Mouse (Mus musculus): ENCODE data around the gene H3f3b. TPM values are rescaled to one million over a fixed set of nuclear protein-coding genes. Genes with fewer than 3 reads are reported as not detected.
A peak's percentile ranks its signal among the peaks of the same experiment; 100 is the strongest.

Gene H3f3b
- total RNA-seq, 2 experiments from 2014 or later, result 55.9 to 58.7 TPM

- Histone ChIP-seq H3K4me3 (peak within 1 kb of the TSS; percentile 69), H3K27ac (peak within 1 kb of the TSS; percentile 74)
- TF ChIP-seq CTCF (IDR thresholded peaks at IDR 0.05), result no peak
- DNase-seq, result no peak
- intact Hi-C loops (cut with DNase I), result no loop called here
Observed at GRCm38 (mm10) chr11:115974309-115975082, 53.3 kb downstream of the H3f3b start, which contains the start of gene Itgb4. Gene Itgb4, plus strand, starts transcription at chr11:115974709.

Other genes starting within 250 kb of the H3f3b start
- 10 to 100 TPM; 14.5 to 19.2 TPM for gene Caskin2, start 214.3 kb downstream of the H3f3b start, total RNA-seq (2021)
- gene Tsen54, start 213.2 kb downstream of the H3f3b start, total RNA-seq (2021), result 1 to 10 TPM; 6.2 to 6.9 TPM
- gene Llgl2, start 203.9 kb downstream of the H3f3b start, total RNA-seq (2021), result 1 to 10 TPM; 8.3 to 9.8 TPM
- not detected for gene Myo15b, start 169.6 kb downstream of the H3f3b start, total RNA-seq (2021)
- under 1 TPM; 0.23 to 0.89 TPM for gene Smim5, start 128.0 kb downstream of the H3f3b start, total RNA-seq (2021)
- gene Smim6, start 115.9 kb downstream of the H3f3b start, total RNA-seq (2021), result not detected
- 10 to 100 TPM; 12.1 to 13.4 TPM for gene Sap30bp, start 94.7 kb downstream of the H3f3b start, total RNA-seq (2021)
- gene Recql5, start 94.5 kb downstream of the H3f3b start, total RNA-seq (2021), result 1 to 10 TPM; 7.5 to 8.6 TPM
- gene Itgb4, start 53.3 kb downstream of the H3f3b start, total RNA-seq (2021), result 1 to 10 TPM; 4.2 to 4.5 TPM
- gene Galk1, start 15.2 kb downstream of the H3f3b start, total RNA-seq (2021), result 1 to 10 TPM; 3.0 to 3.8 TPM
- 1 to 10 TPM; 7.0 to 7.4 TPM for gene Unk, start 2.4 kb upstream of the H3f3b start, total RNA-seq (2021)
- gene Unc13d, start 50.0 kb upstream of the H3f3b start, total RNA-seq (2021), result under 1 TPM; 0.13 to 0.50 TPM
- gene Wbp2, start 59.0 kb upstream of the H3f3b start, total RNA-seq (2021), result 10 to 100 TPM; 77.2 to 81.8 TPM
- 10 to 100 TPM in 1 of 2 experiments, 1 to 10 TPM in 1; 6.0 to 12.2 TPM for gene Trim47, start 99.2 kb upstream of the H3f3b start, total RNA-seq (2021)
- 1 to 10 TPM; 4.2 to 6.6 TPM for gene Trim65, start 103.2 kb upstream of the H3f3b start, total RNA-seq (2021)
- gene Mrpl38, start 110.9 kb upstream of the H3f3b start, total RNA-seq (2021), result 10 to 100 TPM; 47.5 to 61.5 TPM
- gene Fbf1, start 140.2 kb upstream of the H3f3b start, total RNA-seq (2021), result 10 to 100 TPM; 10.5 to 11.5 TPM
- 10 to 100 TPM; 14.3 to 17.1 TPM for gene Ten1, start 170.9 kb upstream of the H3f3b start, total RNA-seq (2021)
- 100 to 1,000 TPM in 1 of 2 experiments, 10 to 100 TPM in 1; 79.8 to 118 TPM for gene Acox1, start 171.1 kb upstream of the H3f3b start, total RNA-seq (2021)
- under 1 TPM in 1 of 2 experiments, not detected in 1; 0.14 TPM for gene Evpl, start 210.1 kb upstream of the H3f3b start, total RNA-seq (2021)
- gene Srp68, start 246.3 kb upstream of the H3f3b start, total RNA-seq (2021), result 10 to 100 TPM; 87.7 to 89.2 TPM

Measured in gastrocnemius, adult 2 months (tissue).